Mouse (Mus musculus) spleen, adult 2 months (tissue): Measurements from ENCODE around the gene Arhgap31.

ENCODE experiments used
- CTCF ChIP-seq: fragments of 200-500 bp; IDR thresholded peaks from 2 replicates; pipeline ENCODE4 v1.5.1; 2011; ENCODE audit warnings: mild to moderate bottlenecking, inconsistent platforms; ENCODE audit not compliant: insufficient read depth, insufficient read length, insufficient replicate concordance; ENCODE audit errors: extremely low read depth
- POLR2A ChIP-seq: fragments of 200-500 bp; IDR thresholded peaks from 2 replicates; pipeline ENCODE4 v1.6.1; 2011; ENCODE audit warnings: low read depth, low read length, inconsistent platforms

DNA sequence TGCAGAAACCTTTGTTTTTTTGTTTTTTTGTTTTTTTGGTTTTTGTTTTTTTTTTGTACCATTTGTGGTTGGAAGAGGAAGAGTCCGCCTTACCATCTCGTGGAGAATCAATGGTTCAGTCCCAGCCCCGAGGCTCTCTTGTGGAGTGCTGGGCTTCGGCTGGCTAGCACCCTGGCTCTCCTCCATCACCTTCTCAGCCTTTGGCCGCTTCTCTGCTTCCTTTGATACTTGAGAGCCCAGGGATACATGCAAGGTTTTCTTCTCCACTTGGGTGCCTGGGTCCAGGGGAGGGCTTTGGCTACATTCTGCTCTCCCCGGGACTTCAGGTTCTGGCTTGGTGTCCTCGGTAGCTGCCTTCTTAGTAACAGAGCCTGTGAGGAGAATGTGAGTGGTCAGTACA, 106.6 kb downstream of the Arhgap31 start:
- TF ChIP-seq CTCF (no peak), POLR2A (no peak)
